Mouse (Mus musculus): ENCODE measurements around the gene Tmem151b.

DNA sequence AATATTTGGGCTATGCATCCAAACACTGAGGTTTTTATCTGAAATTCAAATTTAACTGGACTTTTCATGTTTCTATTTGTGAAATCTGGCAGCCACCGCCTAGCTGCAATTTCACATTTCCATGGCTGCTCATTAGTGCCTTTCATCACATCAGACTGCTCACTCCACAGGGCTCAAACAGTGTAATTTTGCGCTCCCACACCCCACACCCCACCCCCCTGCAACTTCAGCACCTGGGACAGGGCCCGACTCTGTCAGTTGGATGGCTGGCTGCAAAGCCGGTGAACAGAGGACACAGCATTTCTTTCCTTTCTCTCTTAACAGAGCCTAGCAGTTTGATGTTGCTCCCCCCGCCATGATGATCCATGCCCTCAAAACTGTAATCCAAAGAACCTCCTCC is 13.2 kb downstream of the Tmem151b start:
- TF ChIP-seq MAFK (IDR thresholded peaks at IDR 0.05; ENCODE audit: insufficient read depth, low read depth, low read length) (no peak), ZC3H11A (IDR thresholded peaks at IDR 0.05; ENCODE audit: borderline replicate concordance, low read depth, low read length) (no peak)

Measured in ES-E14 (cell line).